Mouse (Mus musculus) G1E (cell line): ENCODE data around the gene 4930470P17Rik.

Experiments
- CTCF ChIP-seq: IDR thresholded peaks from 2 replicates; pipeline ENCODE4 v1.5.1; 2012; ENCODE audit warnings: low read depth, low read length, inconsistent platforms, mixed read lengths
- TAL1 ChIP-seq: conservative IDR thresholded peaks from 2 replicates; pipeline ENCODE4 v1.6.1; 2012; ENCODE audit warnings: low read depth, low read length, inconsistent platforms, mixed read lengths

DNA sequence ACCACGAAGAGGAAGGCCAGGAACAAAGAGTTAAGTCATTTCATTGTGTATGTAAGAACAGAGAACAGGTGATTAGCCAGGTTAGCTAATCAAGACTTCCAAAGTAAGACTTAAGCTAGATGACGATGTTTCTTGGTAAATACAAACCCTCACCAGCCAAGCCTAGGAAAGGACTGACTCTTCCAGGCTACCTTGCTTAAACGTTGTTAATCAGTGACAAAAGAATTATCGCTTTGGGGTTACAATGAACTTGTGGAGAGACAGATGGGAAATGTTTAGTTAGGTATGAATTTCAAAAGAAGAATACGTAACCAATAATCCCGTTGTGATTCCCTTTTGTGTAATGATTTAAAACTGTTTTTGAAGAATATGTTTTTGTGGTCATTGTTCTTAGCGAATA lies 56.9 kb downstream of the 4930470P17Rik start:
- TF ChIP-seq CTCF (no peak), TAL1 (no peak)
